Mouse (Mus musculus): ENCODE measurements around the gene Colec11. TPM values are rescaled to one million over a fixed set of nuclear protein-coding genes. Genes with fewer than 3 reads are reported as not detected.

The Colec11 gene
- not detected in 2 replicates for polyA plus RNA-seq (2011; ENCODE audit: insufficient read length, low read depth, missing spikeins)

DNA sequence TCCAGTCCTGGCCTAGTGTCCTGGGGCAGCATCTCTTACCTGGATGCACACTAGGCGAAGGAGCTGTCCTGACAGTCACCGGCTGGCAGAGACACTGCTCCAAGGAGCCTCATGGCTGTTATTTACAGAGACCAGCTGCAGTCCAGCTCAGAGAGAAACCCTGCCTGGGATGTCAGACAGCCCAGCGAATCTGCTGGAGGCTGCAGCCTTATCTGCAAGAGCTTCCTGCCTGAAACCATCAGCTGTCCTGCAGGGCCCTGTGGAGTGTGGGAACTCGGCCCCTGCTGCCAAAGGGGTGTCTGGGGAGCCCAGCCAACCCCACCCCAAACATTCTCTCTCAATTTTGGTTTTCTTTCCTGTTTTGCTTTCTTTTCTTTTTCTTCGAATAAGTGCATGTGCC is at the start of gene Colec11:
Gene Colec11, minus strand, starts transcription at position 183 of the 400 bp plus-strand sequence.
- no peaks in the 10 kb centered on the region for H3K4me1 ChIP-seq (ENCODE audit: control insufficient read depth, insufficient read depth, low read length)
- TF ChIP-seq CTCF (IDR thresholded peaks at IDR 0.05; ENCODE audit: borderline replicate concordance, insufficient read depth, low read length) (no peak), POLR2A (IDR thresholded peaks at IDR 0.05; ENCODE audit: low read depth, low read length) (no peak)
- no peak within 1 kb of the TSS for H3K27ac ChIP-seq (ENCODE audit: insufficient read depth, low read length)
- H3K4me3 ChIP-seq (ENCODE audit: insufficient read depth, low read length): no peak within 1 kb of the TSS

DNA sequence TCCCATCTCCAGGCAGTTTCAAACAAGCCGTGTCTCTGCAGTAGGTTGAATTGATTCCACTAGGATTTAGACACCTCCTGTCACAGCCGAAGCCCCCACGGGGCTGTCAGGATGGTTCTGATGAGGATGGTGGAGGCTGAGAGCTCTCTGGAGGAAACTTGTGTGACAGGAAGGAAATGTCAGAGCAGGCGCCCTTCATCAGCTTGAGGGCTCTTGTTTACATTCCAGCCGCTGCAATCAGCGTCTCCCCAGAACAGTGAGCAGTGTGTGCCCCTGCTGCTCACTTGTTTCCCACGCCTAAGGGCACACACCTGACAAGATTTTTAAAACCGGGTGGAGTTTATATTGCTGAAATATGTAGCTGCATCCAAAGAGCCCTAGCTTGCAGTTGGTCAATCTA is 44.1 kb upstream of the Colec11 start:
- H3K4me3 ChIP-seq (ENCODE audit: insufficient read depth, low read length): no peak overlapping the region
- no peaks in the 10 kb centered on the region for H3K4me1 ChIP-seq (ENCODE audit: control insufficient read depth, insufficient read depth, low read length)
- TF ChIP-seq POLR2A (IDR thresholded peaks at IDR 0.05; ENCODE audit: low read depth, low read length): no peak
- TF ChIP-seq CTCF (IDR thresholded peaks at IDR 0.05; ENCODE audit: borderline replicate concordance, insufficient read depth, low read length): no peak
- no peak overlapping the region for H3K27ac ChIP-seq (ENCODE audit: insufficient read depth, low read length)

GRCm38 (mm10) chr12:28666734-28667133 is 43.6 kb upstream of the Colec11 start:
- H3K4me1 ChIP-seq (ENCODE audit: control insufficient read depth, insufficient read depth, low read length): no peaks in the 10 kb centered on the region
- H3K27ac ChIP-seq (ENCODE audit: insufficient read depth, low read length): no peak overlapping the region
- TF ChIP-seq CTCF (IDR thresholded peaks at IDR 0.05; ENCODE audit: borderline replicate concordance, insufficient read depth, low read length) (no peak), POLR2A (IDR thresholded peaks at IDR 0.05; ENCODE audit: low read depth, low read length) (no peak)
- H3K4me3 ChIP-seq (ENCODE audit: insufficient read depth, low read length): no peak overlapping the region

DNA sequence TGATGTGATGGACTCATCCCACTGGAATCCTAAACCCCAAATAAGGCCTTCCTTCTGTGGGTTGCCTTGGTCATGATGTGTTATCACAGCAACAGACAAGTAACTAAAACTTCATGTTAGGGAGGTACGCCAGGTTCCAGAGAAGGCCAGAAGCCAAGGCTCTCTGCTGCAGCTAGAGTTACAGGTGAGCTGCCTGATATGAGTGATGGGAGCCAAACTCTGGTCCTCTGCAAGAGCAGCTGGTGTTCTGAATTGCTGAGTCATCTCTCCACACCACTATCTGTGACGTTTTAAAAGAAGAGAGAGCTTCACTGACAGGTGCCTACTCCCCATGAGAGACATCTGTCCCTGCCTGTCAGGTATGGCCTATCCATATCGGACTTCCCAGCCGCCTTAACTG is 39.5 kb upstream of the Colec11 start:
- TF ChIP-seq CTCF (IDR thresholded peaks at IDR 0.05; ENCODE audit: borderline replicate concordance, insufficient read depth, low read length) (no peak), POLR2A (IDR thresholded peaks at IDR 0.05; ENCODE audit: low read depth, low read length) (no peak)
- Histone ChIP-seq H3K4me1 (ENCODE audit: control insufficient read depth, insufficient read depth, low read length) (no peaks in the 10 kb centered on the region), H3K27ac (ENCODE audit: insufficient read depth, low read length) (no peak overlapping the region), H3K4me3 (ENCODE audit: insufficient read depth, low read length) (no peak overlapping the region)

DNA sequence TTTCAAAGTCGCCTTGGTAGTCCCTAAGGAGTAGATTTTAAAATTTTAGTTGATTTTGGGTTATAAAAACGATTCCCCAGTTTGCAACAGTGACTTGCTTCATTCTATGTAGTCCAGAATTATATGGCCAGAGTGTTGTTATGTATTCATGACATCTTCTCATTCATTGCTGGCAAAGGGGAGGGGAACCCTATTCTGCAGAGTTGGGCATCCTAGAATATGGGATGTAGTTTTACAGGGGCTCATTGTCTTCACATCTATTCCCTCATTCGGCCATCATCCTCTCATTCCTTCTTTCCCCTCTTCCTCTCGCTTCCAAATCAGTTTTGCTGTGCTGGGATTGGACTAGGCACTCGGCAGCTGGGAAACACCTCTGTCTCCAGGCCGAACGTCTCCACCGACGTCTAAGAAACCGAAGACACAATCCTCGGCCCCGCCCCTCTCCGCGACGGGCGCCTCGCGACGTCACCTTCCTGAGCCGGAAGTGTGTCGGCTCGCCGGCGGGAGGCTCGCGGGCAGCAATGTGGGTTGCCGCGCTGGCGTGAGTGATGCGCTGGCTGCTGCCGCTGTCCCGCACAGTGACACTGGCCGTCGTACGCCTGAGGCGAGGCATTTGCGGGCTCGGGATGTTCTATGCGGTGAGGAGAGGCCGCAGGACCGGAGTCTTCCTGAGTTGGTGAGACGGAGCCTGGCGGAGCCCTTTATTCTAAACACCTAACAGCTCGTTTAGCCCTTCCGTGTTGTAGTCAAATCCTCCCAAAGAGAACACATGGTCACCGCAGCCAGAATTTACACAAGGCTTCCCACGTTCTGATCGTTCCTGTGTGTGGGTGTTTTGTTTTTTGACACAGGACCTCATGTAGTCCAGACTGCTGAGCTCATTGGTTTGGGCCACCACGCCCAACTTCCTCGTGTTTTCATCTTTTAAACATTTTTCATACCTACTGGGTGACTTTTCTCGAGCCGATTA is 26.2 kb upstream of the Colec11 start, which contains the start of gene Rnaseh1:
Gene Rnaseh1, plus strand, starts transcription at position 462 of the 970 bp plus-strand sequence.
- TF ChIP-seq POLR2A (IDR thresholded peaks at IDR 0.05; ENCODE audit: low read depth, low read length): peak; percentile 92
- TF ChIP-seq CTCF (IDR thresholded peaks at IDR 0.05; ENCODE audit: borderline replicate concordance, insufficient read depth, low read length): no peak
- H3K4me3 ChIP-seq (ENCODE audit: insufficient read depth, low read length): peak within 1 kb of the TSS; percentile 96

DNA sequence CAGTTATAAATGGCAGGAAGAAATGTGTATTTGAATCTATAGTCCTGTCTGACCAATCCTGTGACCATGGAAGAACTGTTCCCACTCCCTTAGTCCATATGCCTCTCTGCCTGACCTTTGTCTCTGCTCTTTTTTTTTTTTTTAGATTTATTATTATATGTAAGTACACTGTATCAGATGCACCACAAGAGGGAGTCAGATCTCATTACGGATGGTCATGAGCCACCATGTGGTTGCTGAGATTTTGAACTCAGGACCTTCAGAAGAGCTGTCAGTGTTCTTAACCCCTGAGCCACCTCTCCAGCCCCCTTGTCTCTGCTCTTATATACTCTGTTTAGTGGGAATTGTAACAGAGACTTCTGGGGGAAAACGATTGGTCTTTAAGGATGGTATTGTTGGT is 15.6 kb upstream of the Colec11 start:
- no peak overlapping the region for H3K4me3 ChIP-seq (ENCODE audit: insufficient read depth, low read length)
- no peaks in the 10 kb centered on the region for H3K4me1 ChIP-seq (ENCODE audit: control insufficient read depth, insufficient read depth, low read length)
- no peak for TF ChIP-seq CTCF (IDR thresholded peaks at IDR 0.05; ENCODE audit: borderline replicate concordance, insufficient read depth, low read length)
- no peak for TF ChIP-seq POLR2A (IDR thresholded peaks at IDR 0.05; ENCODE audit: low read depth, low read length)
- H3K27ac ChIP-seq (ENCODE audit: insufficient read depth, low read length): no peak overlapping the region

More for the DNA sequence above, 26.2 kb upstream of the Colec11 start, which contains the start of gene Rnaseh1:
- peak within 1 kb of the TSS; percentile 62 for H3K27ac ChIP-seq (ENCODE audit: insufficient read depth, low read length)
- H3K4me1 ChIP-seq (ENCODE audit: control insufficient read depth, insufficient read depth, low read length): no peaks in the 10 kb centered on the region

GRCm38 (mm10) chr12:28636543-28636942 is 13.4 kb upstream of the Colec11 start:
- Histone ChIP-seq H3K4me1 (ENCODE audit: control insufficient read depth, insufficient read depth, low read length) (peaks cover 3% of the 10 kb centered on the region; the same call in 1 of the 2 replicates), H3K4me3 (ENCODE audit: insufficient read depth, low read length) (peak overlapping the region; percentile 54), H3K27ac (ENCODE audit: insufficient read depth, low read length) (no peak overlapping the region)
- no peak for TF ChIP-seq CTCF (IDR thresholded peaks at IDR 0.05; ENCODE audit: borderline replicate concordance, insufficient read depth, low read length)
- TF ChIP-seq POLR2A (IDR thresholded peaks at IDR 0.05; ENCODE audit: low read depth, low read length): no peak

GRCm38 (mm10) chr12:28635535-28636476 is 12.6 kb upstream of the Colec11 start, which contains the start of gene Rps7:
Gene Rps7 (minus strand): TSS chr12:28635953.
- Histone ChIP-seq H3K4me3 (ENCODE audit: insufficient read depth, low read length) (peak within 1 kb of the TSS; percentile 98), H3K4me1 (ENCODE audit: control insufficient read depth, insufficient read depth, low read length) (peaks cover 3% of the 10 kb centered on the region; the same call in 1 of the 2 replicates), H3K27ac (ENCODE audit: insufficient read depth, low read length) (peak within 1 kb of the TSS; percentile 24; the same call in 1 of the 2 replicates)
- TF ChIP-seq CTCF (IDR thresholded peaks at IDR 0.05; ENCODE audit: borderline replicate concordance, insufficient read depth, low read length) (no peak), POLR2A (IDR thresholded peaks at IDR 0.05; ENCODE audit: low read depth, low read length) (peak; percentile 92)

GRCm38 (mm10) chr12:28635058-28635534 is 11.9 kb upstream of the Colec11 start:
- H3K27ac ChIP-seq (ENCODE audit: insufficient read depth, low read length): no peak overlapping the region
- no peak for TF ChIP-seq CTCF (IDR thresholded peaks at IDR 0.05; ENCODE audit: borderline replicate concordance, insufficient read depth, low read length)
- TF ChIP-seq POLR2A (IDR thresholded peaks at IDR 0.05; ENCODE audit: low read depth, low read length): no peak
- H3K4me3 ChIP-seq (ENCODE audit: insufficient read depth, low read length): peak overlapping the region; percentile 98
- peaks cover 3% of the 10 kb centered on the region; the same call in 1 of the 2 replicates for H3K4me1 ChIP-seq (ENCODE audit: control insufficient read depth, insufficient read depth, low read length)
